Mouse (Mus musculus) megakaryocyte, embryonic 14.5 days (primary cell): ENCODE results near the gene Nlrc4.

Experiments
- FLI1 ChIP-seq: IDR thresholded peaks from 2 replicates; pipeline ENCODE4 v1.6.1; 2012; ENCODE audit warnings: low read length, inconsistent platforms, mixed read lengths
- GATA1 ChIP-seq: IDR thresholded peaks from 3 replicates; pipeline ENCODE4 v1.6.1; 2012; ENCODE audit warnings: mixed read lengths, low read length, inconsistent platforms, borderline replicate concordance

DNA sequence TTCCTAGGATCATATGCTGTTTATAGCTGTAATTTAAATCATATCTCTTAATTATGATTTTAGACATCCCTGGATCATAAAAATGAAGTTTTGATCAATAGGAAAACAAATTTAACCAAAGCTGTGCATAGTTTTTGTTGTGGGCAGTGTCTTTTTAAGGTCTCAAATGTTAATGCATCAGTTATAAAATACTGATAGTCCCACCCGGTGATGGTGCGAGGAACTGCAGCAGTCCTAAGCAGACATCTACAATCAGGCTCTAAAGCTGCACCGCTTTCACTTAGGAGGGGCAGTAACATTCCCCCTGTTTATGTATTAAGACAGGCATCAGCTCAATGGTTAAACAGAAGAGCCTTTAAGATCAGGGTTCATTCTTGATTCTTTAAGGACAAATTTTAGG lies 69.1 kb downstream of the Nlrc4 start:
- TF ChIP-seq GATA1 (no peak), FLI1 (no peak)
